Mouse (Mus musculus): Measurements from ENCODE around the gene Alpl. TPM values are rescaled to one million over a fixed set of nuclear protein-coding genes. Genes with fewer than 3 reads are reported as not detected.

The Alpl gene
- polyA plus RNA-seq (2012; rRNA removed), result 9.5 and 11.4 TPM in 2 replicates

DNA sequence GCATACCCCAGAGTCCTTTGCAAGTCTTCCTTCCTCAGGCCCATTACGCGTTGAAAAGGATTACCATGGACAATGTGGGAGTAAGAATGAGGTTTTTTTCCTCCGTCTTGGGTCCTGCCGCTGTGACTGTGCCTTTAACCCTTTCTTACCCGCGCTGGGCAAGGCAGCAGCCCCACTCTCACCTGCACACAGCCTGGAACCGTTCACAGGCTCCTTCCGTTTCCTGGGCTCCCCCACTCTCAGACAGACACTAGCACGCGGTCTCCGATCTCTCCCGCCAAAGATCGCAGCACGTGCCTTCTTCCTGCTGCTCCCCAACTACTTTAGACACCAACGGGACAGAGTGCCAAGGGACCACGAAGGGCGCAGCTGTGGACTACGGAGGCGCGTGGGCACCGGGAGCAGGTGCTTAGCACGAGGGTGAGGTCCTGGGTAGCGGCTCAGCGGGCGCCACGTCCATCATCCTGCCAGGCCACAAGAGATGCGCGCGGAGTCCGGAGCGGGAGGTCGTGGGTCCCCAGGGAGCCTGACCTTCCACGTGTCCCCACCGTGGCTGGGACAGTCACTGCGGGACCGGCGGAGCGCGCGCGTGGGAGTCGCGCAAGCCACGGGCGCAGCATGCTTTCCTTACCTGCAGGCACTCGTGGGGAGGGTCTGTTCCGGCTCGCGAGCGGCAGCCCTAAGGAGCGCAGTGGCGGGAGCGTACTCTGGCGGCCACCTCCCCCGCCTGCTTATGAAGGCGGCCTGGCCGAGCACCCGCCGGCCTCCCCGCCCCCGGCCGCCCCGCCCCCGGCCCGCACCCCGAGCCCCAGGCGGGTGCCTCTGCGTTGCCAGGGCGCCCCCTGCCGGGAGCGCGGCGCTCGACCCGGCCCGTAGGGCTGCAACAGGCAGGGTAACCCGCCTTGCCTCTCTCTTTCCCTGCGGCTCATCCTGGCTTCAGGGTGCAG, at the start of gene Alpl:
Gene Alpl (minus strand): TSS at position 774 of the 947 bp plus-strand sequence.

Other genes starting within 250 kb of the Alpl start
- 0.16 TPM in 1 of 2 replicates, not detected in the other for gene Ldlrad2, start 221.8 kb downstream of the Alpl start, polyA plus RNA-seq (2012; rRNA removed)
- gene Usp48, start 202.6 kb downstream of the Alpl start, polyA plus RNA-seq (2012; rRNA removed), result 96.4 and 122 TPM in 2 replicates
- gene Rap1gap, start 131.7 kb downstream of the Alpl start, polyA plus RNA-seq (2012; rRNA removed), result 11.7 and 15.3 TPM in 2 replicates
- gene Ece1, start 65.9 kb upstream of the Alpl start, polyA plus RNA-seq (2012; rRNA removed), result 34.5 and 35.6 TPM in 2 replicates
- gene Eif4g3, start 196.6 kb upstream of the Alpl start, polyA plus RNA-seq (2012; rRNA removed), result 140 and 186 TPM in 2 replicates